Mouse (Mus musculus) liver, embryonic 14.5 days (tissue): Measurements from ENCODE around the gene Acvr1c. TPM values are rescaled to one million over a fixed set of nuclear protein-coding genes. Genes with fewer than 3 reads are reported as not detected.

Experiments used
- ATAC-seq: fragments of 200-750 bp; cut with Nextera tagmentation; 2 replicates; pipeline ENCODE4 v1.8.0; 2017; ENCODE audit warnings: moderate number of reproducible peaks, mild to moderate bottlenecking, moderate library complexity; ENCODE audit not compliant: insufficient read depth
- DNase-seq, 3 experiments: peaks; one replicate each; pipeline ENCODE4 v3.0.0-alpha.2; 2012 to 2013; ENCODE audit warnings: low read depth in 3 of 3, low spot score in 3 of 3
- H3K27ac ChIP-seq: fragments of 300-500 bp; sonication (generic); 2 replicates; pipeline ENCODE4 v1.5.1; 2014; ENCODE audit warnings: moderate library complexity, mild to moderate bottlenecking, control low read depth, inconsistent platforms
- H3K27me3 ChIP-seq: fragments of 300-500 bp; sonication (generic); 2 replicates; pipeline ENCODE4 v1.6.1; 2014; ENCODE audit warnings: mild to moderate bottlenecking, low read length, moderate library complexity; ENCODE audit not compliant: control insufficient read depth, insufficient read depth
- H3K36me3 ChIP-seq: fragments of 300-500 bp; sonication (generic); replicated peaks from 2 replicates; pipeline ENCODE4 v1.6.1; 2014; ENCODE audit warnings: low read depth; ENCODE audit not compliant: control insufficient read depth, insufficient read depth
- H3K4me1 ChIP-seq, 2 experiments: fragments of 200-500 bp in 1 of 2; fragments of 300-500 bp in 1 of 2; sonication (generic) in 1 of 2; replicated peaks; 2 replicates each; pipeline ENCODE4 v1.6.1; 2012 to 2014; ENCODE audit warnings: antibody characterized with exemption in 1 of 2, inconsistent platforms in 1 of 2, low read length in 1 of 2; ENCODE audit not compliant: control insufficient read depth in 2 of 2, insufficient read depth in 2 of 2
- H3K4me2 ChIP-seq: fragments of 300-500 bp; sonication (generic); 2 replicates; pipeline ENCODE4 v1.6.1; 2014; ENCODE audit warnings: low read depth, mild to moderate bottlenecking, control low read depth, moderate library complexity
- H3K4me3 ChIP-seq, 2 experiments: fragments of 200-500 bp in 1 of 2; fragments of 300-500 bp in 1 of 2; sonication (generic) in 1 of 2; 2 replicates each; pipeline ENCODE4 v1.5.1; 2012 to 2014; ENCODE audit warnings: low read depth in 2 of 2, low read length in 2 of 2, mild to moderate bottlenecking in 2 of 2, control low read depth in 1 of 2, inconsistent platforms in 1 of 2, moderate library complexity in 1 of 2; ENCODE audit not compliant: insufficient read depth in 1 of 2
- H3K9ac ChIP-seq: fragments of 300-500 bp; sonication (generic); replicated peaks from 2 replicates; pipeline ENCODE4 v1.6.1; 2014; ENCODE audit warnings: mild to moderate bottlenecking, control low read depth, moderate library complexity
- H3K9me3 ChIP-seq: fragments of 300-500 bp; sonication (generic); 2 replicates; pipeline ENCODE4 v1.6.1; 2016; ENCODE audit warnings: low read length, mixed read lengths; ENCODE audit not compliant: control insufficient read depth
- CTCF ChIP-seq: IDR thresholded peaks from 2 replicates; pipeline ENCODE4 v1.5.1; 2016; ENCODE audit warnings: antibody characterized with exemption, low read depth, control low read depth
- EP300 ChIP-seq: IDR thresholded peaks from 2 replicates; pipeline ENCODE4 v1.6.1; 2016; ENCODE audit warnings: antibody characterized with exemption, low read depth
- WGBS: fragments of 180-500 bp; shearing (Covaris S2); extraction: QIAGEN DNeasy Blood & Tissue Kit; methylation state at CpG from one replicate; pipeline ENCODE4 v1.1.7; 2014; ENCODE audit not compliant: insufficient replicate concordance; 5-methylcytosine and 5-hydroxymethylcytosine counted together
- polyA plus RNA-seq, 2 experiments: library from polyadenylated mRNA; depleted of rRNA in 1 of 2; stranded (reverse) in 1 of 2; unstranded in 1 of 2; fragments of >200 nt; fragmentation: Nextera tagmentation in 1 of 2; extraction: Ambion mirVana in 1 of 2; gene quantifications; 2 replicates each; pipeline versions ENCODE4 v1.2.1 to v1.2.3; 2012 to 2014

Acvr1c gene
- polyA plus RNA-seq, 2 experiments: 0.01 to 0.02 TPM

GRCm38 (mm10) chr2:58276454-58276853, 81.2 kb downstream of the Acvr1c start:
- TF ChIP-seq EP300 (no peak), CTCF (no peak)
- H3K4me2 ChIP-seq: no peak overlapping the region
- no peaks in the 10 kb centered on the region for H3K36me3 ChIP-seq
- no peaks in the 10 kb centered on the region for H3K4me1 ChIP-seq
- ATAC-seq (no peak), DNase-seq (no peak)
- H3K4me3 ChIP-seq: no peak overlapping the region
- 71% methylated on average over 7 of the region's 7 CpGs for WGBS
- H3K27me3 ChIP-seq: no peaks in the 10 kb centered on the region
- no peaks in the 10 kb centered on the region for H3K9me3 ChIP-seq
- no peak overlapping the region for H3K27ac ChIP-seq
- H3K9ac ChIP-seq: no peak overlapping the region

GRCm38 (mm10) chr2:58240639-58241038, 117.1 kb downstream of the Acvr1c start:
- 66% methylated on average over 4 of the region's 4 CpGs for WGBS
- DNase-seq (no peak), ATAC-seq (no peak)
- no peaks in the 10 kb centered on the region for H3K27me3 ChIP-seq
- H3K36me3 ChIP-seq: no peaks in the 10 kb centered on the region
- H3K27ac ChIP-seq: no peak overlapping the region
- TF ChIP-seq CTCF (no peak), EP300 (no peak)
- H3K4me3 ChIP-seq: no peak overlapping the region
- H3K4me2 ChIP-seq: no peak overlapping the region
- H3K9me3 ChIP-seq: no peaks in the 10 kb centered on the region
- H3K4me1 ChIP-seq: no peaks in the 10 kb centered on the region
- H3K9ac ChIP-seq: no peak overlapping the region

- ATAC-seq (no peak), DNase-seq (no peak)
- WGBS: 60% methylated on average over 2 of the region's 2 CpGs
- Histone ChIP-seq H3K9me3 (no peaks in the 10 kb centered on the region), H3K4me3 (no peak overlapping the region), H3K4me1 (no peaks in the 10 kb centered on the region), H3K9ac (no peak overlapping the region), H3K36me3 (no peaks in the 10 kb centered on the region), H3K27me3 (no peaks in the 10 kb centered on the region), H3K27ac (no peak overlapping the region), H3K4me2 (no peak overlapping the region)
- TF ChIP-seq CTCF: no peak
- TF ChIP-seq EP300: no peak
Observed at GRCm38 (mm10) chr2:58237487-58237886, 120.2 kb downstream of the Acvr1c start.

Other genes with a start within 250 kb of the Acvr1c start
- gene Cytip, start 162.4 kb downstream of the Acvr1c start, polyA plus RNA-seq (2012; rRNA removed): 0.75 and 1.4 TPM in 2 replicates
- 1.8 and 2.7 TPM in 2 replicates for gene Cytip, start 162.4 kb downstream of the Acvr1c start, polyA plus RNA-seq (2014; fragmentation: Nextera tagmentation; extraction: Ambion mirVana)
- not detected in 2 replicates for gene Gm17409, start 112.2 kb upstream of the Acvr1c start, polyA plus RNA-seq (2012; rRNA removed)
- gene Gm17409, start 112.2 kb upstream of the Acvr1c start, polyA plus RNA-seq (2014; fragmentation: Nextera tagmentation; extraction: Ambion mirVana): not detected in 2 replicates
- 3.0 and 3.3 TPM in 2 replicates for gene Acvr1, start 209.3 kb upstream of the Acvr1c start, polyA plus RNA-seq (2012; rRNA removed)
- 2.0 and 2.7 TPM in 2 replicates for gene Acvr1, start 209.3 kb upstream of the Acvr1c start, polyA plus RNA-seq (2014; fragmentation: Nextera tagmentation; extraction: Ambion mirVana)
- 1.1 TPM in 2 replicates for gene Upp2, start 209.4 kb upstream of the Acvr1c start, polyA plus RNA-seq (2012; rRNA removed)
- 1.1 and 1.4 TPM in 2 replicates for gene Upp2, start 209.4 kb upstream of the Acvr1c start, polyA plus RNA-seq (2014; fragmentation: Nextera tagmentation; extraction: Ambion mirVana)